Mouse (Mus musculus): Measurements from ENCODE around the gene Tcf7l1.

- TF ChIP-seq EP300 (IDR thresholded peaks at IDR 0.05; ENCODE audit: low read depth) (no peak), CTCF (IDR thresholded peaks at IDR 0.05; ENCODE audit: low read depth) (no peak)
These were observed 128.7 kb downstream of the Tcf7l1 start for GRCm38 (mm10) chr6:72660391-72660720.
